Mouse (Mus musculus): ENCODE measurements around the gene 6030468B19Rik.
"Not testable (repeated sequence)": the region's sequence is repeated elsewhere in the genome, so short reads cannot be mapped to it uniquely, and the experiment has no call there.

DNA sequence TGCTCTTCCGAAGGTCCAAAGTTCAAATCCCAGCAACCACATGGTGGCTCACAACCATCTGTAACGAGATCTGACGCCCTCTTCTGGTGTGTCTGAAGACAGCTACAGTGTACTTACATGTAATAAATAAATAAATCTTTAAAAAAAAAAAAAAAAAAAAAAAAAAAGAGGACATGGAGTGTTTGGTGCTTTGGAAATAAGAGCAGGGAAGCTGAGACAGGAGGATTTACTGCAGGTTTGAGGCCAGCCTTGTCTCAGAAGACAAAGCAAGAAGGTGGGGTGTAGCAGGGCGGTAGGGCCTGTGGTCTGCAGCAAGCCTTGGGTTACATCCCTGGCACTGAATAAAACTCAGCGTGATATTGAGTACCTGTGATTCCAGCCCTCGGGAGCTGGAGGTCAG, 36.0 kb downstream of the 6030468B19Rik start:
- TF ChIP-seq CTCF, POLR2A (IDR thresholded peaks at IDR 0.05; ENCODE audit: insufficient read depth, low read depth, low read length): not testable (repeated sequence)

Measured in olfactory bulb, adult 2 months (tissue).